ENCODE assay signal across 18 mouse cellular contexts in the genomic region with DNA sequence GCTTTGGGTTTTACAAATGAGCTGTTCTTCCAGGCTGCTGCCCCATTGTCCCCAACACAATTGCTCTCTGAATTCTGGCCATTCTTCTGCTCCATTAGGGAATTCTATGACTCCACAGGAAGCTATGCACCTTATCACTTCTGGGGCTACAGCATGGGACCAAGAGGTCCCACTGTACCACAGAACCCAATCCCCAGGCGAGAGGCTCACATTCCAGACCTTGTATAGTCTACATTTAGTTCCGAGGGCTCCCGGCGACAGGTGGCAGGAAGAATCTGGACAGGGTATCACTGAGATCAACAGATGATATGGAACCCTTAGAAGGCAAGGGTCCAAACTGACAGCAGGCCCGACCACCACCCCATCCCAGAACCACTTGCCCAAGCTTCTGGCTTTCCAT. TPM values are rescaled to one million over a fixed set of nuclear protein-coding genes. Genes with fewer than 3 reads are reported as not detected.
DNase-seq lines count a peak whose midpoint lies in the region; ATAC-seq lines count a peak whose summit lies in the region.
"Had no signal": no experiment of that assay in that cellular context is flagged by ENCODE, and none has a peak within 500 bp of the region (broad histone marks: within the 10 kb centered on the region; RNA-seq: fewer than 3 reads in every experiment).

No protein-coding gene starts in this region.

- H3K9me3 ChIP-seq in forebrain, embryonic 10.5 days, result no peaks in the 10 kb centered on the region
- H3K9me3 ChIP-seq in forebrain, embryonic 11.5 days (ENCODE audit: control insufficient read depth, low read length), result no peaks in the 10 kb centered on the region
- no peaks in the 10 kb centered on the region for H3K9me3 ChIP-seq in heart, embryonic 15.5 days (replicated peaks)
- H3K9me3 ChIP-seq in lung, embryonic 15.5 days, result no peaks in the 10 kb centered on the region
- H3K9me3 ChIP-seq: forebrain, embryonic 15.5 days had no signal

- H3K9ac ChIP-seq in forebrain, embryonic 11.5 days (ENCODE audit: low read length), result no peak overlapping the region
- H3K9ac ChIP-seq in heart, embryonic 15.5 days, result no peak overlapping the region; the same call in 1 of the 2 replicates
- H3K9ac ChIP-seq in lung, embryonic 15.5 days, result no peak overlapping the region
- H3K9ac ChIP-seq: forebrain, embryonic 15.5 days had no signal

- H3K4me3 ChIP-seq in forebrain, embryonic 10.5 days, result no peak overlapping the region
- H3K4me3 ChIP-seq in forebrain, embryonic 11.5 days (ENCODE audit: low read depth, low read length), result no peak overlapping the region
- no peak overlapping the region for H3K4me3 ChIP-seq in heart, embryonic 15.5 days
- no peak overlapping the region for H3K4me3 ChIP-seq in lung, embryonic 15.5 days
- H3K4me3 ChIP-seq: forebrain, embryonic 15.5 days had no signal

- ATAC-seq in forebrain, embryonic 11.5 days (replicated peaks; ENCODE audit: low FRiP score), result no peak
- no peak for ATAC-seq in heart, embryonic 15.5 days (replicated peaks; ENCODE audit: insufficient number of reproducible peaks, insufficient read depth, low FRiP score, low read depth)
- ATAC-seq in lung, embryonic 15.5 days (ENCODE audit: borderline replicate concordance, extremely low read depth, low FRiP score, low TSS enrichment), result no peak
- ATAC-seq: forebrain, embryonic 15.5 days; hindbrain, postnatal 0 days had no signal

- H3K27me3 ChIP-seq in forebrain, embryonic 10.5 days (ENCODE audit: poor library complexity, severe bottlenecking), result no peaks in the 10 kb centered on the region
- no peaks in the 10 kb centered on the region for H3K27me3 ChIP-seq in forebrain, embryonic 11.5 days (ENCODE audit: control insufficient read depth, insufficient read depth, low read length)
- H3K27me3 ChIP-seq in heart, embryonic 15.5 days, result no peaks in the 10 kb centered on the region
- H3K27me3 ChIP-seq in lung, embryonic 15.5 days, result no peaks in the 10 kb centered on the region
- H3K27me3 ChIP-seq: forebrain, embryonic 15.5 days had no signal

- peaks cover 96% of the 10 kb centered on the region for H3K4me1 ChIP-seq in forebrain, embryonic 10.5 days
- peaks cover 28% of the 10 kb centered on the region for H3K4me1 ChIP-seq in forebrain, embryonic 11.5 days (replicated peaks; ENCODE audit: control insufficient read depth, insufficient read depth, low read length)
- H3K4me1 ChIP-seq in heart, embryonic 15.5 days (replicated peaks), result peaks cover 90% of the 10 kb centered on the region
- peaks cover 80% of the 10 kb centered on the region for H3K4me1 ChIP-seq in lung, embryonic 15.5 days

- no peak overlapping the region for H3K4me2 ChIP-seq in forebrain, embryonic 11.5 days (ENCODE audit: low read depth, low read length, severe bottlenecking)
- H3K4me2 ChIP-seq in heart, embryonic 15.5 days, result no peak overlapping the region
- H3K4me2 ChIP-seq in lung, embryonic 15.5 days, result no peak overlapping the region
- H3K4me2 ChIP-seq: forebrain, embryonic 15.5 days had no signal

- H3K36me3 ChIP-seq in forebrain, embryonic 10.5 days (replicated peaks), result peaks cover 41% of the 10 kb centered on the region
- no peaks in the 10 kb centered on the region for H3K36me3 ChIP-seq in forebrain, embryonic 11.5 days (ENCODE audit: control insufficient read depth, insufficient read depth, low read length)
- 0 out of 2 replicates have a peak, but pooled peaks cover 6% of the 10 kb centered on the region for H3K36me3 ChIP-seq in heart, embryonic 15.5 days
- no peaks in the 10 kb centered on the region for H3K36me3 ChIP-seq in lung, embryonic 15.5 days

- H3K27ac ChIP-seq in forebrain, embryonic 10.5 days, result peak overlapping the region; percentile 75; the same call in 1 of the 2 replicates
- no peak overlapping the region for H3K27ac ChIP-seq in forebrain, embryonic 11.5 days (ENCODE audit: low read depth, low read length)
- H3K27ac ChIP-seq in heart, embryonic 15.5 days, result peak overlapping the region; percentile 96
- peak overlapping the region; percentile 80 for H3K27ac ChIP-seq in lung, embryonic 15.5 days
- H3K27ac ChIP-seq: hindbrain, postnatal 0 days; stomach, postnatal 0 days had no signal

- no peak for DNase-seq in forebrain, embryonic 10.5 days (ENCODE audit: extremely low spot score, low spot score)
- DNase-seq in forebrain, embryonic 11.5 days (ENCODE audit: low spot score), result no peak
- no peak for DNase-seq in heart, adult 11 months
- DNase-seq in lung, postnatal 4 days, result no peak
- peak; percentile 92 for DNase-seq in Muller cell, postnatal 12 days (ENCODE audit: inconsistent ontology term)
- DNase-seq in neural tube, embryonic 10.5 days (ENCODE audit: extremely low spot score, low spot score), result no peak
- DNase-seq: cerebellum, adult 9-10 months; kidney, adult 18-20 months; layer of hippocampus, adult 9-11 months; liver; lung, adult 18-20 months; midbrain, embryonic 14.5 days; right cerebral cortex, postnatal 25 days had no signal

- WGBS in forebrain, embryonic 10.5 days, result 72% methylated on average over 5 of the region's 5 CpGs
- WGBS in forebrain, embryonic 11.5 days, result 47% methylated on average over 5 of the region's 5 CpGs
- WGBS in heart, embryonic 15.5 days, result 23% methylated on average over 5 of the region's 5 CpGs
- 62% methylated on average over 5 of the region's 5 CpGs for WGBS in lung, embryonic 15.5 days

RNA-seq across cellular contexts. Expression of a gene that starts 50.7 kb away (rescaled TPM):
- polyA plus RNA-seq in forebrain, embryonic 10.5 days (2016; fragmentation: Nextera tagmentation; extraction: Ambion mirVana), result 2.1 and 2.4 TPM in 2 replicates
- 2.9 and 3.6 TPM in 2 replicates for polyA plus RNA-seq in forebrain, embryonic 11.5 days (2014; fragmentation: Nextera tagmentation; extraction: Ambion mirVana)
- polyA plus RNA-seq in heart, embryonic 15.5 days (2015; fragmentation: Nextera tagmentation; extraction: Ambion mirVana), result 3.1 TPM in 2 replicates
- 2.0 and 2.6 TPM in 2 replicates for polyA plus RNA-seq in lung, embryonic 15.5 days (2015; fragmentation: Nextera tagmentation; extraction: Ambion mirVana)
